Mouse (Mus musculus): ENCODE results near the gene Rragb.
"Not testable (repeated sequence)": the region's sequence is repeated elsewhere in the genome, so short reads cannot be mapped to it uniquely, and the experiment has no call there.

The Rragb gene

DNA sequence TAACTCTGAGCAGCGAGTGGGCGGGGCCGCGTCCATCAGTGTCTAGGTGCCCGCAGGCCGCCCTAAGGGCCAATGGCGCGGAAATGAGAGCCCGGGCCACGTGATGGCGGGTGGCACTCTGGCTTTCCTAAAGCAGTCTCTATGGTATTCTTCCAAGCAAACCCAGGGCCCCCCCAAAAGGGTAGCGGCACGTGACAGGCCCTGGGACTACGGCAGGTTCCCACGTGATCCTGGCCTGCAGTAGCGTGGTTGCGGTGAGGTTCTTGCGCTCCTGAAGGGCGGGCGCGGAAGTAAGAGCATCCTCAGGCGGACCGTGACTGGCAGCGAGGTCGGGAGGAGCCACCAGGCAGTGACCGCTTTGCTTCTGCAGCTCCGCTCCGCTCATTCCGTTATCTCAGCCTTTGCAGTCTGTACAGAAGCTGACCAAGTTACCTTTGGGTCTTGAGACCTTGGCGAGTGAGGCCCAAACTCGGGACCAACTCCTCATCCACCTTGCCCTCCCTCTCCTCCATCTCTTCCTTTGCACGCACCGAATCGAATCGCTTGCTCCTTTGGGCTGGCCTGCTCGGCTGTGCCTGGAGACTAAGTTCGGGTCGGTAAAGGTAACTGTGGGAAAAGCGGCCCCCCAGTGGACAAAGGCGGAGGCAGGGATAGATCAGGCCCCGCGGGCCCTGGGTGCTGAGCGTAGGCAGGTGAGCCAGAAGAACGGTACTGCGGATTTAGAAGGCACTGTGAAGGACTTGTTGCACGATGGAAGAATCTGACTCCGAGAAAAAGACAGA, at the start of gene Rragb:
Gene Rragb, plus strand, starts transcription at position 248 of the 782 bp plus-strand sequence.
- DNase-seq (ENCODE audit: low read depth), result peak; percentile 27

DNA sequence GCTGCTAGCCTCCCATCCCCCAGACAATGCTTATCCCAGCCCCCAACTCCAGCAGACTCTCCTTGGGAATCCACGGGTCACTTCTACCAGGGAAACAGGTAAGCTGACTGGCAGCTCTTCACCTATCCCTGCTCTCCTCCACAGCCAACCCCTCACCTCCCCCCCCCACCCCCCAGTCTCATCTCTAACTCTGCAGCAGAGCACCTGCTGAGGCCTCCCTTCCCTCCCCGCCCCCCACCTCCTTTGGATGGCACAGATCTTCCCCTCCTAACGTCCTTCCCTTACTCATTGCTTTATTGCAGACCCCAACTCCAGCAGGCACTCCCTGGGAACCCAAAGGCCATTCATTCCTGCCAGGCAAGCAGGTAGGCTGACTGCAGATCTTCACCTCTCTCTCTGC, 21.3 kb upstream of the Rragb start, which contains the start of gene Foxr2:
Gene Foxr2, plus strand, starts transcription at position 301 of the 400 bp plus-strand sequence.
- DNase-seq (ENCODE audit: low read depth), result no peak

GRCm38 (mm10) chrX:153119013-153119412, 20.8 kb upstream of the Rragb start:
- no peak for DNase-seq (ENCODE audit: low read depth)

DNA sequence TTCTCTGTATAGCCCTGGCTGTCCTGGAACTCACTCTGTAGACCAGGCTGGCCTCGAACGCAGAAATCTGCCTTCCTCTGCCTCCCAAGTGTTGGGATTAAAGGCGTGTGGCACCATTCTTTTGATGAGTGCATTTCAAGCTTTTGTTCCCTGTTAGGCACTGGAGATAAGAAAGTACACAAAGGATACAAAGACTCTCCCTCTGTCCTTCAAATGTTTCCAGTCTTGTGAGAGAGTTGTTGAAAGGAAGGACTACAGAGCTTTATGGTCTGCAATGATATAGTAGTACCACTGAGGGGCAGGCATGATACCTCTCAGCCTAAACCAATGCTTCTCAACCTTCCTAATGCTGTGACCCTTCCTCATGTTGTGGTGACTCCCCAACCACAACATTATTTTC, 2.9 kb downstream of the Rragb start:
- no peak for DNase-seq (ENCODE audit: low read depth)

DNA sequence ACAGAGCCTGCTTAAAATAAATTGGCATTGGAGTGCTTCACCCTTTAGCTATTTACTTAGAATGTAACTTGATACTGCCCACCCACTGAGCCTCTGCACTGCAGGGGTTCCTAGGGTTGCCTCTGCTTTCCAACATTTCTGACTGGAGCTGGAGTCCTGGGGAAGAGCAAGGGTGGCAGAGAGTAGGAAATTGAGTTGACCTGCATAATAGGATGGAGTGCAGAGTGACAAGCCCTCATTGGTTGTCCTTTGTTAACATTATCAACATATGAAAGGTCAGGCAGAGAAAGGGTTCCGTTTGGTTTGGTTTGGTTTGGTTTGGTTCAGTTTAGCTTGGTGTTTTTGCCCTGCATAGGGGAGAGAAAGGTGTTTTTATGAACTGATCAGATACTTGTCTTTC, 12.0 kb downstream of the Rragb start:
- no peak for DNase-seq (ENCODE audit: low read depth)

GRCm38 (mm10) chrX:153155322-153155721, 15.5 kb downstream of the Rragb start:
- DNase-seq (ENCODE audit: low read depth), result peak; percentile 4

DNA sequence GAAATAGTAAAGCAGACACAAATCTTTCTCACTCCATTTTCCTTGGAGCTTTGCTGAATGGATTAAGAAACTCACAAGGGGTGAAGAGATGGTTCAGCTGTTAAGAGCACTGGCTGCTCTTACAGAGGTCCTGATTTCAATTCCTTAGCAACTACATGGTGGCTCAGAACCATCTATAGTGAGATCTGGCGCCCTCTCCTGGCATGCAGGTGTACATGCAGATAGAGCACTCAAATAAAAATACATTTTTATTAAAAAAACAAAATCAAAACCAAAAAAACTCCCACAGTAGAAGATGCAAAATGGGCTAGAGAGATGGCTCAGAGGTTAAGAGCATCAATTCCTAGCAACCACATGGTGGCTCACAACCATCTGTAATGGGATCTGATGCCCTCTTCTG, 35.0 kb downstream of the Rragb start:
- DNase-seq (ENCODE audit: low read depth), result no peak

GRCm38 (mm10) chrX:153182221-153182620, 42.4 kb downstream of the Rragb start:
- DNase-seq (ENCODE audit: low read depth), result no peak

GRCm38 (mm10) chrX:153199185-153199584, 59.4 kb downstream of the Rragb start:
- DNase-seq (ENCODE audit: low read depth), result not testable (repeated sequence)

- DNase-seq (ENCODE audit: low read depth), result no peak
Observed at GRCm38 (mm10) chrX:153211101-153211500, 71.3 kb downstream of the Rragb start.
